Mouse (Mus musculus): ENCODE measurements at regions not wholly inside any gene's neighbourhood (a gene's known extent, or its start where the extent isn't known, plus 50 kb on each side); places are given as distances from the start of the nearest gene placed in this dataset.
A peak's percentile ranks its signal among the peaks of the same experiment; 100 is the strongest.

GRCm38 (mm10) chr6:4811181-4811775 lies 64.2 kb downstream of the Peg10 start:
- H3K9me3 ChIP-seq (replicated peaks; ENCODE audit: control insufficient read depth, low read length), result no peaks in the 10 kb centered on the region
- H3K27ac ChIP-seq (ENCODE audit: low read length), result no peak overlapping the region
- H3K4me2 ChIP-seq (ENCODE audit: low read depth, low read length), result no peak overlapping the region
- peak; percentile 3; the same call in 1 of the 2 replicates for ATAC-seq (ENCODE audit: insufficient read depth, low FRiP score)
- WGBS, result 46% methylated on average over 9 of the region's 9 CpGs
- no peak overlapping the region for H3K4me3 ChIP-seq (replicated peaks; ENCODE audit: low read length)
- H3K4me1 ChIP-seq (ENCODE audit: control insufficient read depth, insufficient read depth, low read length), result 0 out of 2 replicates have a peak, but pooled peaks cover 7% of the 10 kb centered on the region
- H3K27me3 ChIP-seq (ENCODE audit: control insufficient read depth, insufficient read depth, low read length), result no peaks in the 10 kb centered on the region
- no peaks in the 10 kb centered on the region for H3K36me3 ChIP-seq (ENCODE audit: control insufficient read depth, insufficient read depth, low read length)
- H3K9ac ChIP-seq (ENCODE audit: low read length), result no peak overlapping the region

- no peak overlapping the region for H3K4me2 ChIP-seq (ENCODE audit: low read depth, low read length)
- H3K36me3 ChIP-seq (ENCODE audit: control insufficient read depth, insufficient read depth, low read length), result no peaks in the 10 kb centered on the region
- no peak overlapping the region for H3K27ac ChIP-seq (ENCODE audit: low read length)
- H3K27me3 ChIP-seq (ENCODE audit: control insufficient read depth, insufficient read depth, low read length), result no peaks in the 10 kb centered on the region
- H3K4me1 ChIP-seq (ENCODE audit: control insufficient read depth, insufficient read depth, low read length), result 0 out of 2 replicates have a peak, but pooled peaks cover 7% of the 10 kb centered on the region
- H3K9ac ChIP-seq (ENCODE audit: low read length), result no peak overlapping the region
- WGBS, result 39% methylated on average over 3 of the region's 3 CpGs
- no peak overlapping the region for H3K4me3 ChIP-seq (replicated peaks; ENCODE audit: low read length)
- H3K9me3 ChIP-seq (replicated peaks; ENCODE audit: control insufficient read depth, low read length), result no peaks in the 10 kb centered on the region
- peak; percentile 53; the same call in 1 of the 2 replicates for ATAC-seq (ENCODE audit: insufficient read depth, low FRiP score)
Measured at GRCm38 (mm10) chr6:4813206-4813605, 66.1 kb downstream of the Peg10 start.

GRCm38 (mm10) chr6:4816856-4817255 lies 69.8 kb downstream of the Peg10 start:
- ATAC-seq (ENCODE audit: insufficient read depth, low FRiP score), result no peak
- WGBS, result 71% methylated on average over 3 of the region's 3 CpGs

GRCm38 (mm10) chr6:4841241-4841640 lies 61.5 kb upstream of the Ppp1r9a start:
- WGBS, result 72% methylated on average over 1 of the region's 1 CpGs
- no peak for ATAC-seq (ENCODE audit: insufficient read depth, low FRiP score)
- H3K4me1 ChIP-seq (ENCODE audit: control insufficient read depth, insufficient read depth, low read length), result no peaks in the 10 kb centered on the region

More at GRCm38 (mm10) chr6:4816856-4817255, 69.8 kb downstream of the Peg10 start:
- no peaks in the 10 kb centered on the region for H3K27me3 ChIP-seq (ENCODE audit: control insufficient read depth, insufficient read depth, low read length)
- H3K27ac ChIP-seq (ENCODE audit: low read length), result no peak overlapping the region
- no peaks in the 10 kb centered on the region for H3K9me3 ChIP-seq (replicated peaks; ENCODE audit: control insufficient read depth, low read length)
- no peak overlapping the region for H3K9ac ChIP-seq (ENCODE audit: low read length)
- no peak overlapping the region for H3K4me2 ChIP-seq (ENCODE audit: low read depth, low read length)
- H3K4me1 ChIP-seq (ENCODE audit: control insufficient read depth, insufficient read depth, low read length), result 0 out of 2 replicates have a peak, but pooled peaks cover 3% of the 10 kb centered on the region
- H3K36me3 ChIP-seq (ENCODE audit: control insufficient read depth, insufficient read depth, low read length), result no peaks in the 10 kb centered on the region
- no peak overlapping the region for H3K4me3 ChIP-seq (replicated peaks; ENCODE audit: low read length)

DNA sequence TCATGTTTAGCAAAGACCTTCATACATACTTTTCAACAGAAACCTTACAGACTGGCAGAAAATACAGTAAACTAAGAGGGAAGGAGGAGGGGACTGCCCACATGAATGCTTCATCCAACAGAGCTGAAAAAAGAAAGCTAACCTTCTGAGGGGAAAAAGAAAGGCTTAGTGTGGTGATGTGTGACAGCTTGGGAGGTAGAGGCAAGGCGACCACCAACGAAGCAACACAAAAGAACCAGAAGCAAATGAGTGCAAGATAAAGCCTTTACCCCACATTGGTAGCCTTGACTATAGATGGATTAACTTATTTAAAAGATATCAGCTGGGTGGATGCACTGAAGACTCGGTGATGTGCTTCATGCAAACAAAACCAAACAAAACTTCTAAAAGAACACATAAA lies 53.0 kb upstream of the Ppp1r9a start:
- Histone ChIP-seq H3K27me3 (ENCODE audit: control insufficient read depth, insufficient read depth, low read length) (no peaks in the 10 kb centered on the region), H3K4me1 (ENCODE audit: control insufficient read depth, insufficient read depth, low read length) (no peaks in the 10 kb centered on the region), H3K36me3 (ENCODE audit: control insufficient read depth, insufficient read depth, low read length) (no peaks in the 10 kb centered on the region), H3K9me3 (replicated peaks; ENCODE audit: control insufficient read depth, low read length) (no peaks in the 10 kb centered on the region), H3K27ac (ENCODE audit: low read length) (no peak overlapping the region), H3K4me3 (replicated peaks; ENCODE audit: low read length) (no peak overlapping the region), H3K9ac (ENCODE audit: low read length) (no peak overlapping the region), H3K4me2 (ENCODE audit: low read depth, low read length) (no peak overlapping the region)
- 62% methylated on average over 3 of the region's 3 CpGs for WGBS
- ATAC-seq (ENCODE audit: insufficient read depth, low FRiP score), result no peak

More at GRCm38 (mm10) chr6:4841241-4841640, 61.5 kb upstream of the Ppp1r9a start:
- Histone ChIP-seq H3K27ac (ENCODE audit: low read length) (no peak overlapping the region), H3K27me3 (ENCODE audit: control insufficient read depth, insufficient read depth, low read length) (no peaks in the 10 kb centered on the region), H3K9ac (ENCODE audit: low read length) (no peak overlapping the region), H3K36me3 (ENCODE audit: control insufficient read depth, insufficient read depth, low read length) (no peaks in the 10 kb centered on the region), H3K4me2 (ENCODE audit: low read depth, low read length) (no peak overlapping the region), H3K9me3 (replicated peaks; ENCODE audit: control insufficient read depth, low read length) (no peaks in the 10 kb centered on the region), H3K4me3 (replicated peaks; ENCODE audit: low read length) (no peak overlapping the region)

- Histone ChIP-seq H3K4me1 (ENCODE audit: control insufficient read depth, insufficient read depth, low read length) (no peaks in the 10 kb centered on the region), H3K9me3 (replicated peaks; ENCODE audit: control insufficient read depth, low read length) (no peaks in the 10 kb centered on the region), H3K36me3 (ENCODE audit: control insufficient read depth, insufficient read depth, low read length) (no peaks in the 10 kb centered on the region), H3K4me3 (replicated peaks; ENCODE audit: low read length) (no peak overlapping the region), H3K27me3 (ENCODE audit: control insufficient read depth, insufficient read depth, low read length) (no peaks in the 10 kb centered on the region), H3K27ac (ENCODE audit: low read length) (no peak overlapping the region), H3K4me2 (ENCODE audit: low read depth, low read length) (no peak overlapping the region), H3K9ac (ENCODE audit: low read length) (no peak overlapping the region)
- WGBS, result 64% methylated on average over 5 of the region's 5 CpGs
- ATAC-seq (ENCODE audit: insufficient read depth, low FRiP score), result no peak
Measured at GRCm38 (mm10) chr6:4851040-4851439, 51.7 kb upstream of the Ppp1r9a start.
